Mouse (Mus musculus) limb, embryonic 12.5 days (tissue): ENCODE measurements around the gene Srpr. TPM values are rescaled to one million over a fixed set of nuclear protein-coding genes. Genes with fewer than 3 reads are reported as not detected.
A peak's percentile ranks its signal among the peaks of the same experiment; 100 is the strongest.

Experiments used
- ATAC-seq: fragments of 200-750 bp; cut with Nextera tagmentation; 2 replicates; pipeline ENCODE4 v1.8.0; 2017; ENCODE audit warnings: low read depth, moderate TSS enrichment; ENCODE audit not compliant: insufficient number of reproducible peaks, insufficient read depth, low FRiP score, low TSS enrichment
- H3K27ac ChIP-seq: fragments of 300-500 bp; sonication (generic); 2 replicates; pipeline ENCODE4 v1.5.1; 2016; ENCODE audit warnings: mild to moderate bottlenecking, moderate library complexity
- H3K27me3 ChIP-seq: fragments of 300-500 bp; sonication (generic); 2 replicates; pipeline ENCODE4 v1.6.1; 2016; ENCODE audit warnings: mild to moderate bottlenecking, moderate library complexity
- H3K36me3 ChIP-seq: fragments of 300-500 bp; sonication (generic); 2 replicates; pipeline ENCODE4 v1.6.1; 2016; ENCODE audit warnings: mild to moderate bottlenecking, moderate library complexity
- H3K4me1 ChIP-seq: fragments of 300-500 bp; sonication (generic); replicated peaks from 2 replicates; pipeline ENCODE4 v1.6.1; 2016
- H3K4me2 ChIP-seq: fragments of 300-500 bp; sonication (generic); 2 replicates; pipeline ENCODE4 v1.6.1; 2016; ENCODE audit warnings: mild to moderate bottlenecking, moderate library complexity
- H3K4me3 ChIP-seq: fragments of 300-500 bp; sonication (generic); replicated peaks from 2 replicates; pipeline ENCODE4 v1.5.1; 2016; ENCODE audit warnings: mild to moderate bottlenecking
- H3K9ac ChIP-seq: fragments of 300-500 bp; sonication (generic); replicated peaks from 2 replicates; pipeline ENCODE4 v1.6.1; 2016; ENCODE audit warnings: mild to moderate bottlenecking, moderate library complexity
- H3K9me3 ChIP-seq: fragments of 300-500 bp; sonication (generic); 2 replicates; pipeline ENCODE4 v1.6.1; 2016; ENCODE audit warnings: mild to moderate bottlenecking, moderate library complexity
- WGBS: fragments of 180-500 bp; shearing (Covaris S2); methylation state at CpG from one replicate; pipeline ENCODE4 v1.1.7; 2016; 5-methylcytosine and 5-hydroxymethylcytosine counted together
- polyA plus RNA-seq: library from polyadenylated mRNA; unstranded; fragments of >200 nt; fragmentation: Nextera tagmentation; extraction: Ambion mirVana; gene quantifications from 2 replicates; pipeline ENCODE4 v1.2.1, GENCODE M21; 2016

The Srpr gene
- polyA plus RNA-seq, 1 experiment from 2014 or later = 97.6 TPM

DNA sequence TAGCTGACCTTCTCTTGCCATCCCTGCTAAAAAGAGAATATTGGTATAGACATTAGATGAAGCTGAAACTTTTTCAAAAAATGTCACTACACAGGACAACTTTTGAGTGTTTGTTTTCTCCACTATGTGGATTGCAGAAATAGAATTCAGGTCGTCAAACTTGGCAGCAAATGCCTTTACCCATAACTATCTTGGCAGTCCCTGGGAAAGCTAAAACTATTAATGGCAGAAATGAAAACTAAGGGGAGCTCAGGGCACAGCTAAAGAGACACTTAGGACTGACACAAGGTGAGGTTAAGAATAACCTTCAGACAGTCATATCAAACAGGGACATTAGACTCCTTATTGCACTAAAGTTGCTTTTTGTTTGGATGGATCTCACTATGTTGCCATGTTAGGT lies 18.0 kb downstream of the Srpr start:
- no peak overlapping the region for H3K4me2 ChIP-seq
- H3K27ac ChIP-seq = no peak overlapping the region
- no peaks in the 10 kb centered on the region for H3K9me3 ChIP-seq
- 78% methylated on average over 1 of the region's 1 CpGs for WGBS
- peaks cover 95% of the 10 kb centered on the region for H3K36me3 ChIP-seq
- no peak overlapping the region for H3K4me3 ChIP-seq
- H3K27me3 ChIP-seq = no peaks in the 10 kb centered on the region
- no peak for ATAC-seq
- no peak overlapping the region for H3K9ac ChIP-seq
- no peaks in the 10 kb centered on the region for H3K4me1 ChIP-seq

DNA sequence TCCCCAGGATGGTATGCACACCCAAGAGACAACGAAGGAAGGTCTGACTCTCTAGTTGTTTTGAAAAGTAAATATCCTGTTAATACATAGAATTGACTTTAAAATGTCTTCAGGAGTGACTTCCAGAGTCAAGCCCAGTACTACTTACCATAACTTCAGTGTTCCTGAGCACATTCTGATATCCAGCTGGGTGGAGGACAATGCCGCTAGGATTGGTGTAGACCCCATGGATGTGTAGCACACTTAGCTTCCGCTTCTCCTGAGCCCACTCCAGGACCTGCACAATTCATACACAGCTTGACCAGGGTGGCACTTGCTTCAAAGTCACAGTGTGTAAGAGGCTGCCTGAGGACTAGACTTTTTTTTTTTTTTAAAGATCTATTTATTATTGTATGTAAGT lies 23.5 kb downstream of the Srpr start:
- Histone ChIP-seq H3K27me3 (no peaks in the 10 kb centered on the region), H3K9me3 (no peaks in the 10 kb centered on the region), H3K4me3 (no peak overlapping the region), H3K27ac (no peak overlapping the region), H3K36me3 (peaks cover 77% of the 10 kb centered on the region), H3K4me2 (no peak overlapping the region), H3K9ac (no peak overlapping the region), H3K4me1 (no peaks in the 10 kb centered on the region)
- 95% methylated on average over 3 of the region's 3 CpGs for WGBS
- ATAC-seq = no peak

DNA sequence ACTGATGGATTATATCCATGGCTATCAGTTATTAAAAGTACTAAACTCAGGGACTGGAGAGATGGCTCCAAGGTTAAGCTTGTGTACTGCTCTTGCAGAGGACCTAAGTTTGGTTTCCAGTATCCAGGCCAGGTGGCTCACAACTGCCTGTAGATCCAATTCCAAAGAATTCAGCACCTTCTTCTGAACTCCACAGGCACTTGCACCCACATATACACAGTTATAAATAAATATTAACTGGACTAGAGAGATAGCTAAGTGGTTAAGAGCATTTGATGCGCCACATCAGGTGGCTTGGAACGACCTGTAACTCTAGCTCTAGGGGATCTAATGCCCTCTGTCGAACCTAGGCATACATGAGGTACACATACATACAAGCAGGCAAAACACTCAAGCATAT lies 28.7 kb downstream of the Srpr start:
- Histone ChIP-seq H3K27ac (no peak overlapping the region), H3K9ac (no peak overlapping the region), H3K4me2 (no peak overlapping the region), H3K36me3 (peaks cover 50% of the 10 kb centered on the region), H3K27me3 (no peaks in the 10 kb centered on the region), H3K4me3 (no peak overlapping the region), H3K9me3 (no peaks in the 10 kb centered on the region), H3K4me1 (no peaks in the 10 kb centered on the region)
- no peak for ATAC-seq
- 87% methylated on average over 3 of the region's 3 CpGs for WGBS

DNA sequence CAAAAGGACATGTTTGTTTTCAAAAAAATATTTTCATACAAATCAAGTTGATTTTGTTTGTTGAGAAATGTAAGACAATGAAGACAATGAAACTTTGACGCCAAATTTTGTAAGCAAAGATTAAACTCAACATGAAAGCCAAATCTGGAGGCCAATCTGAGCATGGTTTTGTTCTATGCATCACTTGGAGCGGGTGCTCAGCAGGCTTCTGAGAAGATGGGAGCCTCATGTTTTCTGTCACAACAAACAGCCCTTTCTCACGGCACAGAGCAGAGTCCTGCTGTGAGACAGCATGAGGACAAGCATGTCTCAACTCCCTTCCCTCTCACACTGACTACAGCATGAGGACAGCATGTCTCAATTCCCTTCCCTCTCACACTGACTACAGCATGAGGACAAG lies 36.0 kb downstream of the Srpr start:
- no peak for ATAC-seq
- no peak overlapping the region for H3K4me3 ChIP-seq
- H3K9ac ChIP-seq = no peak overlapping the region
- H3K27me3 ChIP-seq = no peaks in the 10 kb centered on the region
- no peak overlapping the region for H3K4me2 ChIP-seq
- no peaks in the 10 kb centered on the region for H3K9me3 ChIP-seq
- no peak overlapping the region for H3K27ac ChIP-seq
- no peaks in the 10 kb centered on the region for H3K4me1 ChIP-seq
- WGBS = 70% methylated on average over 3 of the region's 3 CpGs
- H3K36me3 ChIP-seq = peaks cover 41% of the 10 kb centered on the region

DNA sequence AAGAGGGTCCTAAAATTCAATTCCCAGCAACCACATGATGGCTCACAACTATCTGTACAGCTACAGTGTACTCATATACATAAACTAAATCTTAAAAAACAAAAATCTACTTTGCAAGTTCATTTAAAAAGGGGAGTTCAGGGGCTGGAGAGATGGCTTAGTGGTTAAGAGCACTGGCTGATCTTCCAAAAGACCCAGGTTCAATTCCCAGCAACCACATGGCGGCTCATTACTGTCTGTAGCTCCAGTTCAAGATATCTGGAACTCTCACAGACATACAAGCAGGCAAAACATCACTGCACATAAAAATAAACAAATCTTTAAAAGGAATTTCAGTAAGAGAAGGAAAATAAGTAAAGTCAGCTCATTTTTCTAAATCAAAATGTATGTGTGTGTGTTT lies 38.4 kb downstream of the Srpr start:
- H3K9me3 ChIP-seq = no peaks in the 10 kb centered on the region
- H3K4me1 ChIP-seq = no peaks in the 10 kb centered on the region
- no peak overlapping the region for H3K4me3 ChIP-seq
- H3K27ac ChIP-seq = no peak overlapping the region
- no peaks in the 10 kb centered on the region for H3K27me3 ChIP-seq
- WGBS = 91% methylated on average over 1 of the region's 1 CpGs
- no peak for ATAC-seq
- peaks cover 24% of the 10 kb centered on the region for H3K36me3 ChIP-seq
- H3K4me2 ChIP-seq = no peak overlapping the region
- H3K9ac ChIP-seq = no peak overlapping the region

DNA sequence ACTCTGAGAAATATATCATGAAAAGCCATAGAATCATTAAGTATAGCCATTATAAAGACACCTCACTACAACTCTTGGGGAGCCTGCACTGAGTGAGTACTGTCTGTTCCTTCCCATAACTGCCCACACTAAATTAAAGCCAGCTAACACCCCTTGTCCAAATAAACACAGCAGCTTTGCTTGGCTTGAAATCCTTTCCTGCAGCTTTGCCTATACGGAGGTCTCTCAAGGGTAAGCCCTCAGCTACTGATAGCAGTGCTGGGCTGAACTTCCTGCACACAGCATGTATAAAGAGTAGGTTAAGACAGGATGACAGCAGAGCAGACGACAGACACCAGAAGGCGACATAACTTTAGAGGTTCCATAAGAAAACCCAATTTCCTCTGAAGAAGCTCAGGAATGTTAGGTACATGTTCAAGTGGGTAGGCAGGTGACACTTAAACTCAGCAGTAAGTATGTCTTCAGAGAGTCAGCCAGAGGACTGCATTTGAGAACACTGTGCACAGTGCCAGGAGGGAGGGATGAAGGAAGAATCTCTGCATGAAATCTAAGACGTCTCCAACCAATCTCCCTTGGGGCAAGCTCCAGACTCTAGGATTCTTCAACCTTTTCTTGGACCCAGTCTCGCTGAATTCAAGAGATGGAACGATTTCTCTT lies 39.1 kb downstream of the Srpr start:
- no peak overlapping the region for H3K4me3 ChIP-seq
- ATAC-seq = no peak
- H3K27me3 ChIP-seq = no peaks in the 10 kb centered on the region
- H3K27ac ChIP-seq = no peak overlapping the region
- 75% methylated on average over 6 of the region's 6 CpGs for WGBS
- no peak overlapping the region for H3K4me2 ChIP-seq
- no peaks in the 10 kb centered on the region for H3K4me1 ChIP-seq
- H3K9ac ChIP-seq = no peak overlapping the region
- peaks cover 17% of the 10 kb centered on the region for H3K36me3 ChIP-seq
- H3K9me3 ChIP-seq = no peaks in the 10 kb centered on the region

DNA sequence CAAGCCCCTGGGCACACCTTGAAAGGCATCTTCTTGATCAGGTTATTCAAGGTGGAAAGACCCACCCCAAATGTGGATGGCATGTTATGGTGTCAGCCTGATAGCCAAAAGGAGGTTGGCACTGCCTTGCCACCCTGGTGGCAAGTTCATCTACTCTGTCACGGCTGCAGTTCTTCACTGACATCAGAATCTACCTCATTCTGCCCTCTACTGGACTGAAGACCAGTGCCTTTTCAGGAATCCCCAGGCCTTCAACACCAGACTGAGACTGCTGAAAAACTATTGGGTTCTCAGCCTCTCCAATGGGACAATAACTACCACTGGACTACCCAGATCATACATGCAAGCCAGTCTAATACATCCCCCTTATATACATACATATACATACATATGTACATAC lies 39.8 kb downstream of the Srpr start:
- Histone ChIP-seq H3K9ac (no peak overlapping the region), H3K36me3 (peaks cover 10% of the 10 kb centered on the region), H3K27ac (no peak overlapping the region), H3K4me2 (no peak overlapping the region), H3K27me3 (no peaks in the 10 kb centered on the region), H3K4me3 (no peak overlapping the region), H3K9me3 (no peaks in the 10 kb centered on the region), H3K4me1 (no peaks in the 10 kb centered on the region)
- WGBS = 55% methylated on average over 1 of the region's 1 CpGs
- ATAC-seq = no peak

DNA sequence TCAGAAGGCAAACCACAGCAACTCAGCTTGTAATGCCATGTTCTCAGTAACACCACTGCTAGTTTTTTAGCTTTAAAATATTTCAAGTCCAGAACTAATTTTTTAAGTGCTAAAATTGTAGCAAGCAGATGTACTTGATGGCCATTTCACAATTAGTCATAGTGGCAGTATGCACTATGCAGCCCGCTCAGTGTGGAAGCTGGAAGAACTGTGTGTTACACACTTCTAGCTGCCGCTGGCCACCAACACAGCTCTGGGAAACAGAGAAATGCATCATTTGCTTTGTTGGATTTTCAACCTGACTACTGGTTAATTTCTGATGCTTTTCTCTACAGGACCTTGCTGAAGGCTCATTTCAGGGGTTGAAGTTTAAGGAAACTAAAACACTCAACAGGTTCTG lies 47.4 kb downstream of the Srpr start:
- Histone ChIP-seq H3K9ac (no peak overlapping the region), H3K4me2 (no peak overlapping the region), H3K27ac (no peak overlapping the region), H3K4me3 (no peak overlapping the region), H3K9me3 (no peaks in the 10 kb centered on the region), H3K4me1 (peaks cover 12% of the 10 kb centered on the region), H3K27me3 (no peaks in the 10 kb centered on the region), H3K36me3 (no peaks in the 10 kb centered on the region)
- WGBS = 90% methylated on average over 2 of the region's 2 CpGs
- ATAC-seq = no peak

DNA sequence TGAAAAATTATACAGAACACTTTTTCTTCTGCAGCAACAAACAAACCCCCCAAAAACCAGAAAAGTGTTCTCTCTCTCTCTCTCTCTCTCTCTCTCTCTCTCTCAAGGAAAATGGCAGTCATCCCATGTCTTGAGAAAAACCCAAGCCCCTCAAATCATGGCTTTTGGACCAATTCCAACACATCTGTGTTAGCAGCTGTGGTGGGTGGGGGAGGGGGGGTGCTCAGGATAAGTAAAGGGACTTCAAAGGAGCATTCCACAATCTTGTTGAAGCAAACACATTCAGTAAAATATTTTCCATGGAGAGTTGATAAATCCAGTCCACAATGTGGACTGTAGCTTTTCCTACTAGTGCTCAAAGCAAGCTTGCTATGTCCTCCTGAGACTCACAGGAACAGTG lies 49.5 kb downstream of the Srpr start:
- ATAC-seq = no peak
- Histone ChIP-seq H3K27ac (peak overlapping the region; percentile 56), H3K4me3 (no peak overlapping the region)

DNA sequence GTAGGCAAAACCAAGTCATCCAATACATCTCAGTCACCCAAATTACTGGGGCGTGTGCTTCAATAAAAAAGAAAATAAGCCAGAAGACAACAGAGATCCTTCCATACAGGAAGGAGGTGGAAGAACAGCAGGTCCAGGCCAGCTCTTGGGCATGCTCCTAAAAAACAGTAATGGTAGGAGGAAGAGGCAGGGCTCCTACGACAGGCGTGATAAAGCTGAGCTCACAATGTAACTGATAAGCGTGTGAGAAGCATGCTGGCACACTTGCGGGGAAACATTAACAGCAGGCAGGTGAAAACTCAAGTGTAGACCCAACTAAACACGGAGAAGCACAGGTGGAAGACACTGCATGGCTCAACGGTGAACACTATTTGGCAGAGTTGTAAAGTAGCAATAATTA lies 57.4 kb downstream of the Srpr start:
- H3K4me3 ChIP-seq = no peak overlapping the region
- H3K27ac ChIP-seq = no peak overlapping the region
- no peak overlapping the region for H3K4me2 ChIP-seq
- H3K27me3 ChIP-seq = no peaks in the 10 kb centered on the region
- ATAC-seq = no peak
- H3K4me1 ChIP-seq = no peaks in the 10 kb centered on the region
- 93% methylated on average over 7 of the region's 7 CpGs for WGBS
- no peaks in the 10 kb centered on the region; the same call in 1 of the 2 replicates for H3K36me3 ChIP-seq
- no peak overlapping the region for H3K9ac ChIP-seq
- H3K9me3 ChIP-seq = no peaks in the 10 kb centered on the region

More for the DNA sequence above, 49.5 kb downstream of the Srpr start:
- Histone ChIP-seq H3K9ac (no peak overlapping the region), H3K27me3 (no peaks in the 10 kb centered on the region), H3K36me3 (no peaks in the 10 kb centered on the region), H3K4me2 (no peak overlapping the region), H3K4me1 (peaks cover 12% of the 10 kb centered on the region), H3K9me3 (no peaks in the 10 kb centered on the region)

DNA sequence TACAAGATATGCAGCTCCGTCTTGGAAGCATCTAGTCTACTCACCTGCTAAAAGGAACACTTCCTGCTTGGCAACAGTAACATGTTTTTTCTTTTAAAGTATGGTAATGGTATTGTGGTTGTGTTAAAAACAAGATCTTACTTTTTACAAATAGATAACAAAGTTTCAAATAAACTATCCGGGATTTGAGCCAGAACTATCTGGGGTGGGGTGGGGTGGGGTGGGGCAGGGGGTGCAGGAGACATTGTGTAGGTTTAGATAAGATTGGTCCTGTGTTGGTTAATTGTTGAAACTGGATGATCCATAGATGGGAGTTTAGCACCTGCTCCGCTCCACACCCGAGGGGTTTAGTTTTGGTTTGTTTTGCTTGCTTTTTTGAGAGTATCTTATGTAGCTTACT lies 62.4 kb downstream of the Srpr start:
- no peaks in the 10 kb centered on the region for H3K27me3 ChIP-seq
- no peak overlapping the region for H3K27ac ChIP-seq
- 90% methylated on average over 4 of the region's 4 CpGs for WGBS
- H3K4me1 ChIP-seq = peaks cover 8% of the 10 kb centered on the region; the same call in 1 of the 2 replicates
- no peak overlapping the region for H3K4me3 ChIP-seq
- no peak for ATAC-seq
- no peak overlapping the region for H3K9ac ChIP-seq
- no peaks in the 10 kb centered on the region for H3K9me3 ChIP-seq
- H3K4me2 ChIP-seq = no peak overlapping the region
- no peaks in the 10 kb centered on the region; the same call in 1 of the 2 replicates for H3K36me3 ChIP-seq

DNA sequence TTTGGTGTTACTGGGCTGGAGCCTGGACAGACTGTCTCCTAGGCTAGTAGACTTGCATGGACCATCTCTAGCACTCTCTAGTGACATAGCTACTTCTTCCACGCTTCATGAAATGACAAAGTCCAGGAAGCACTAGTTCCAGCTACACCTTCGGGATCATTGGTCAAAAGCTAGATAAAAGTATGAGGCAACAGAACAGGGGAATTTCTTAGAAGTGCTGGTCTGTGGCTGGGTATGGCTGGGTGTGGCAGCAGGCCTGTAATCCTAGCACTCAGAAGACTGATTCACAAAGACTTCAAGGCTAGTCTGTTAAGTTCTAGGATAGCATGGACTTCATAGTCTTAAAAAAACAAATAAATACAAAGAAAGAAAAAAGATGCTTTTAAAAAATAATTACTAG lies 63.5 kb downstream of the Srpr start:
- no peaks in the 10 kb centered on the region for H3K9me3 ChIP-seq
- peaks cover 11% of the 10 kb centered on the region for H3K4me1 ChIP-seq
- no peak overlapping the region for H3K27ac ChIP-seq
- no peaks in the 10 kb centered on the region for H3K36me3 ChIP-seq
- 90% methylated on average over 2 of the region's 2 CpGs for WGBS
- no peak overlapping the region for H3K9ac ChIP-seq
- no peak overlapping the region for H3K4me2 ChIP-seq
- no peak for ATAC-seq
- H3K4me3 ChIP-seq = no peak overlapping the region
- no peaks in the 10 kb centered on the region for H3K27me3 ChIP-seq
